Mouse (Mus musculus): ENCODE results near the gene Rcor3.

GRCm38 (mm10) chr1:192116262-192116661 lies 21.6 kb downstream of the Rcor3 start:
- TF ChIP-seq CTCF (IDR thresholded peaks at IDR 0.05; ENCODE audit: borderline replicate concordance, insufficient read depth, low read depth, low read length) (no peak), POLR2A (IDR thresholded peaks at IDR 0.05; ENCODE audit: borderline replicate concordance, insufficient read depth, low read length) (no peak)
